Mouse (Mus musculus): ENCODE data around the gene Tspoap1. TPM values are rescaled to one million over a fixed set of nuclear protein-coding genes. Genes with fewer than 3 reads are reported as not detected.

Gene Tspoap1
- total and polyA plus RNA-seq, 3 experiments, result 3.3 to 6.6 (median 4.6) TPM

DNA sequence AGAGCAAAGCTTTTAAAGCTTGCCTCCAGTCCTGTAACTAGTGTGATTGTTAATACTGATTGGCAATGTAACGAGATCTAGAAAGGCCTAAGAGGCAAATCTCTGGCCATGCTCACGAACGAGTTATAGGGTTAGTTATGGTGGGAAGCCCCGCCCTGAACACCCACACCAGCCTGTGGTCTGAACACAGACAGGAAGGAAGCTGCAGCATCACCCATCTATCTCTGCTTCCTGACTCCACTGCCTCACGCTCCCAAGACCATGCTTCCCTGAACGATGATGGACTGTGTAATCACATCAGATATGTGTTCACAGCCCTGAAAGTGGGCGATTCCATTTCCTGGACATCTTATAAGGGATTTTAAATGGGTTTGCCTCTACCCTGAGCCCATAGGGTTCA lies 47.9 kb downstream of the Tspoap1 start:
- DNase-seq, result no peak

DNA sequence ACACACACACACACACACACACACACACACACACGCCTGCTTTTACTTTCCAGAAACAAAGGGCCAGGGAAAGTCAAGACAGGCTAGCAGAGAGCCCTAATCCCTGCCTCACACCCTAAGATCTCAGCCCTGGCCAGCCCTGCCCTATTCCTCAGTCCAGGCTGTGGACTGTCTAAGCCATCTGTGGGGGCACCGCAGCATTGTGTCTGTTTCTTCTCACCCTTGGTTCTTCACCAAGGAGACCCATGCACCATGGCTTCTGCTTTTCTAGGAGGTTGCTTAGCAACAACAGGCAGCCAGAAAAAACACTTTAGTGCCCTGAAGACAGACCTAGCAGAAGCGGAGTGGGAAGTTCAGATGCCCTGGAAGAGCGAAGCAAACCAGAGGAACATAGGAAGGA lies 51.1 kb downstream of the Tspoap1 start:
- DNase-seq, result no peak

GRCm38 (mm10) chr11:87814831-87815230 lies 54.5 kb downstream of the Tspoap1 start:
- no peak for DNase-seq

- DNase-seq, result peak; percentile 24
Measured at GRCm38 (mm10) chr11:87816707-87817442, 56.5 kb downstream of the Tspoap1 start.

- DNase-seq, result no peak
Measured at GRCm38 (mm10) chr11:87817443-87817773, 57.1 kb downstream of the Tspoap1 start.

GRCm38 (mm10) chr11:87821502-87821901 lies 61.2 kb downstream of the Tspoap1 start:
- DNase-seq, result no peak

GRCm38 (mm10) chr11:87828239-87828900 lies 68.0 kb downstream of the Tspoap1 start, which contains the start of gene Lpo:
Gene Lpo, minus strand, starts transcription at chr11:87828289.
- DNase-seq, result no peak

Small RNAs within 50 kb of the gene (microRNA-seq; reads per million reads assigned to microRNA genes)
- gene Mir142, result 0 reads per million in 2 experiments
- 0 reads per million in 2 experiments for gene Mir142b

Other genes starting within 250 kb of the Tspoap1 start
- not detected for gene Gm11492, start 193.9 kb upstream of the Tspoap1 start, total RNA-seq (2021)
- gene Gm11492, start 193.9 kb upstream of the Tspoap1 start, polyA plus RNA-seq (2012; rRNA removed), result not detected in 2 replicates
- gene Sept4, start 191.6 kb upstream of the Tspoap1 start, total RNA-seq (2021), result 10 to 100 TPM; 42.0 to 52.8 TPM
- gene Sept4, start 191.6 kb upstream of the Tspoap1 start, polyA plus RNA-seq (2012; rRNA removed), result 14.8 and 14.9 TPM in 2 replicates
- 10 to 100 TPM; 24.6 to 31.1 TPM for gene Mtmr4, start 168.4 kb upstream of the Tspoap1 start, total RNA-seq (2021)
- gene Mtmr4, start 168.4 kb upstream of the Tspoap1 start, polyA plus RNA-seq (2012; rRNA removed), result 13.0 and 15.2 TPM in 2 replicates
- under 1 TPM in 1 of 2 experiments, not detected in 1; 0.12 TPM for gene Hsf5, start 143.4 kb upstream of the Tspoap1 start, total RNA-seq (2021)
- gene Hsf5, start 143.4 kb upstream of the Tspoap1 start, polyA plus RNA-seq (2012; rRNA removed), result 0.04 TPM in 1 of 2 replicates, not detected in the other
- gene Rnf43, start 97.8 kb upstream of the Tspoap1 start, total RNA-seq (2021), result 1 to 10 TPM; 3.8 to 7.8 TPM
- gene Rnf43, start 97.8 kb upstream of the Tspoap1 start, polyA plus RNA-seq (2012; rRNA removed), result 5.3 and 6.4 TPM in 2 replicates
- gene Supt4a, start 23.0 kb upstream of the Tspoap1 start, total RNA-seq (2021), result 10 to 100 TPM; 43.3 to 74.3 TPM
- gene Supt4a, start 23.0 kb upstream of the Tspoap1 start, polyA plus RNA-seq (2012; rRNA removed), result 18.5 and 21.4 TPM in 2 replicates
- gene Mpo, start 33.0 kb downstream of the Tspoap1 start, total RNA-seq (2021), result under 1 TPM in 1 of 2 experiments, not detected in 1; 0.29 TPM
- not detected in 2 replicates for gene Mpo, start 33.0 kb downstream of the Tspoap1 start, polyA plus RNA-seq (2012; rRNA removed)
- gene Lpo, start 67.7 kb downstream of the Tspoap1 start, total RNA-seq (2021), result not detected
- not detected in 2 replicates for gene Lpo, start 67.7 kb downstream of the Tspoap1 start, polyA plus RNA-seq (2012; rRNA removed)
- gene Mks1, start 92.7 kb downstream of the Tspoap1 start, total RNA-seq (2021), result 10 to 100 TPM in 1 of 2 experiments, 1 to 10 TPM in 1; 6.6 to 11.9 TPM
- 19.2 and 20.7 TPM in 2 replicates for gene Mks1, start 92.7 kb downstream of the Tspoap1 start, polyA plus RNA-seq (2012; rRNA removed)
- not detected for gene Epx, start 115.0 kb downstream of the Tspoap1 start, total RNA-seq (2021)
- gene Epx, start 115.0 kb downstream of the Tspoap1 start, polyA plus RNA-seq (2012; rRNA removed), result not detected in 2 replicates
- gene Olfr462, start 131.7 kb downstream of the Tspoap1 start, total RNA-seq (2021), result not detected
- gene Olfr462, start 131.7 kb downstream of the Tspoap1 start, polyA plus RNA-seq (2012; rRNA removed), result not detected in 2 replicates
- not detected for gene Olfr463, start 136.8 kb downstream of the Tspoap1 start, total RNA-seq (2021)
- gene Olfr463, start 136.8 kb downstream of the Tspoap1 start, polyA plus RNA-seq (2012; rRNA removed), result not detected in 2 replicates
- gene Olfr464, start 160.4 kb downstream of the Tspoap1 start, total RNA-seq (2021), result not detected
- not detected in 2 replicates for gene Olfr464, start 160.4 kb downstream of the Tspoap1 start, polyA plus RNA-seq (2012; rRNA removed)
- 100 to 1,000 TPM; 158 to 251 TPM for gene Dynll2, start 227.0 kb downstream of the Tspoap1 start, total RNA-seq (2021)
- 168 and 197 TPM in 2 replicates for gene Dynll2, start 227.0 kb downstream of the Tspoap1 start, polyA plus RNA-seq (2012; rRNA removed)